Mouse (Mus musculus): ENCODE results near the gene Ifngr1. TPM values are rescaled to one million over a fixed set of nuclear protein-coding genes. Genes with fewer than 3 reads are reported as not detected.

Ifngr1 gene
- polyA plus RNA-seq, 1 experiment: 15.6 TPM

GRCm38 (mm10) chr10:19638851-19639250, 47.1 kb downstream of the Ifngr1 start:
- Histone ChIP-seq H3ac (ENCODE audit: control insufficient read depth, insufficient read length) (no peak overlapping the region), H3K27me3 (ENCODE audit: control insufficient read depth, insufficient read depth, insufficient read length) (no peaks in the 10 kb centered on the region), H3K79me2 (ENCODE audit: control insufficient read depth, insufficient read depth) (no peaks in the 10 kb centered on the region), H3K4me3 (no peak overlapping the region), H3K4me2 (ENCODE audit: low read depth) (no peak overlapping the region), H3K36me3 (ENCODE audit: control insufficient read depth, insufficient read depth) (no peaks in the 10 kb centered on the region)
- TF ChIP-seq REST (IDR thresholded peaks at IDR 0.05; ENCODE audit: insufficient read depth, insufficient read length) (no peak), TCF12 (IDR thresholded peaks at IDR 0.05; ENCODE audit: insufficient read depth, poor library complexity, severe bottlenecking) (no peak), MYOD1 (IDR thresholded peaks at IDR 0.05; ENCODE audit: control insufficient read depth in 1 of 3, insufficient read length in 2 of 3, low read depth in 2 of 3) (no peak), POLR2AphosphoS2 (IDR thresholded peaks at IDR 0.05; ENCODE audit: insufficient read length, low read depth) (no peak), E2F4 (IDR thresholded peaks at IDR 0.05; ENCODE audit: insufficient read depth) (no peak), MYOG (IDR thresholded peaks at IDR 0.05; ENCODE audit: control insufficient read depth in 1 of 3, insufficient read depth in 1 of 3, insufficient read length in 2 of 3, low read depth in 2 of 3) (no peak), SRF (IDR thresholded peaks at IDR 0.05; ENCODE audit: control insufficient read depth, insufficient read length, low read depth) (no peak), POLR2A (IDR thresholded peaks at IDR 0.05; ENCODE audit: insufficient read length, low read depth) (no peak), CEBPB (IDR thresholded peaks at IDR 0.05; ENCODE audit: insufficient read depth, poor library complexity, severe bottlenecking) (no peak), MAX (IDR thresholded peaks at IDR 0.05; ENCODE audit: low read depth) (no peak), TCF3 (IDR thresholded peaks at IDR 0.05; ENCODE audit: insufficient read length, low read depth) (no peak), USF1 (IDR thresholded peaks at IDR 0.05; ENCODE audit: low read depth) (no peak)

GRCm38 (mm10) chr10:19639630-19640029, 47.9 kb downstream of the Ifngr1 start:
- TF ChIP-seq REST (IDR thresholded peaks at IDR 0.05; ENCODE audit: insufficient read depth, insufficient read length) (no peak), POLR2A (IDR thresholded peaks at IDR 0.05; ENCODE audit: insufficient read length, low read depth) (no peak), TCF12 (IDR thresholded peaks at IDR 0.05; ENCODE audit: insufficient read depth, poor library complexity, severe bottlenecking) (no peak), MAX (IDR thresholded peaks at IDR 0.05; ENCODE audit: low read depth) (no peak), TCF3 (IDR thresholded peaks at IDR 0.05; ENCODE audit: insufficient read length, low read depth) (no peak), CEBPB (IDR thresholded peaks at IDR 0.05; ENCODE audit: insufficient read depth, poor library complexity, severe bottlenecking) (no peak), SRF (IDR thresholded peaks at IDR 0.05; ENCODE audit: control insufficient read depth, insufficient read length, low read depth) (no peak), USF1 (IDR thresholded peaks at IDR 0.05; ENCODE audit: low read depth) (no peak), E2F4 (IDR thresholded peaks at IDR 0.05; ENCODE audit: insufficient read depth) (no peak), MYOD1 (IDR thresholded peaks at IDR 0.05; ENCODE audit: control insufficient read depth in 1 of 3, insufficient read length in 2 of 3, low read depth in 2 of 3) (no peak), POLR2AphosphoS2 (IDR thresholded peaks at IDR 0.05; ENCODE audit: insufficient read length, low read depth) (no peak), MYOG (IDR thresholded peaks at IDR 0.05; ENCODE audit: control insufficient read depth in 1 of 3, insufficient read depth in 1 of 3, insufficient read length in 2 of 3, low read depth in 2 of 3) (no peak)
- Histone ChIP-seq H3K79me2 (ENCODE audit: control insufficient read depth, insufficient read depth) (no peaks in the 10 kb centered on the region), H3K27me3 (ENCODE audit: control insufficient read depth, insufficient read depth, insufficient read length) (no peaks in the 10 kb centered on the region), H3K36me3 (ENCODE audit: control insufficient read depth, insufficient read depth) (no peaks in the 10 kb centered on the region), H3ac (ENCODE audit: control insufficient read depth, insufficient read length) (no peak overlapping the region), H3K4me2 (ENCODE audit: low read depth) (no peak overlapping the region), H3K4me3 (no peak overlapping the region)

GRCm38 (mm10) chr10:19645119-19645518, 53.4 kb downstream of the Ifngr1 start:
- Histone ChIP-seq H3K4me3 (no peak overlapping the region), H3K36me3 (ENCODE audit: control insufficient read depth, insufficient read depth) (no peaks in the 10 kb centered on the region), H3K4me2 (ENCODE audit: low read depth) (no peak overlapping the region), H3ac (ENCODE audit: control insufficient read depth, insufficient read length) (no peak overlapping the region), H3K79me2 (ENCODE audit: control insufficient read depth, insufficient read depth) (no peaks in the 10 kb centered on the region), H3K27me3 (ENCODE audit: control insufficient read depth, insufficient read depth, insufficient read length) (no peaks in the 10 kb centered on the region)
- no peak for TF ChIP-seq POLR2AphosphoS2 (IDR thresholded peaks at IDR 0.05; ENCODE audit: insufficient read length, low read depth)
- no peak for TF ChIP-seq CEBPB (IDR thresholded peaks at IDR 0.05; ENCODE audit: insufficient read depth, poor library complexity, severe bottlenecking)
- no peak for TF ChIP-seq TCF3 (IDR thresholded peaks at IDR 0.05; ENCODE audit: insufficient read length, low read depth)
- no peak for TF ChIP-seq USF1 (IDR thresholded peaks at IDR 0.05; ENCODE audit: low read depth)
- no peak for TF ChIP-seq MYOD1 (IDR thresholded peaks at IDR 0.05; ENCODE audit: control insufficient read depth in 1 of 3, insufficient read length in 2 of 3, low read depth in 2 of 3)
- no peak for TF ChIP-seq TCF12 (IDR thresholded peaks at IDR 0.05; ENCODE audit: insufficient read depth, poor library complexity, severe bottlenecking)
- TF ChIP-seq MAX (IDR thresholded peaks at IDR 0.05; ENCODE audit: low read depth): no peak
- no peak for TF ChIP-seq SRF (IDR thresholded peaks at IDR 0.05; ENCODE audit: control insufficient read depth, insufficient read length, low read depth)
- TF ChIP-seq REST (IDR thresholded peaks at IDR 0.05; ENCODE audit: insufficient read depth, insufficient read length): no peak

- TF ChIP-seq TCF3 (IDR thresholded peaks at IDR 0.05; ENCODE audit: insufficient read length, low read depth): no peak
- no peak for TF ChIP-seq E2F4 (IDR thresholded peaks at IDR 0.05; ENCODE audit: insufficient read depth)
- TF ChIP-seq TCF12 (IDR thresholded peaks at IDR 0.05; ENCODE audit: insufficient read depth, poor library complexity, severe bottlenecking): no peak
- no peak for TF ChIP-seq MYOG (IDR thresholded peaks at IDR 0.05; ENCODE audit: control insufficient read depth in 1 of 3, insufficient read depth in 1 of 3, insufficient read length in 2 of 3, low read depth in 2 of 3)
- no peak for TF ChIP-seq USF1 (IDR thresholded peaks at IDR 0.05; ENCODE audit: low read depth)
- TF ChIP-seq CEBPB (IDR thresholded peaks at IDR 0.05; ENCODE audit: insufficient read depth, poor library complexity, severe bottlenecking): no peak
- no peak for TF ChIP-seq MAX (IDR thresholded peaks at IDR 0.05; ENCODE audit: low read depth)
- TF ChIP-seq POLR2A (IDR thresholded peaks at IDR 0.05; ENCODE audit: insufficient read length, low read depth): no peak
- no peaks in the 10 kb centered on the region for H3K79me2 ChIP-seq (ENCODE audit: control insufficient read depth, insufficient read depth)
- H3ac ChIP-seq (ENCODE audit: control insufficient read depth, insufficient read length): no peak overlapping the region
- H3K4me3 ChIP-seq: no peak overlapping the region
- no peaks in the 10 kb centered on the region for H3K27me3 ChIP-seq (ENCODE audit: control insufficient read depth, insufficient read depth, insufficient read length)
- H3K36me3 ChIP-seq (ENCODE audit: control insufficient read depth, insufficient read depth): no peaks in the 10 kb centered on the region
- H3K4me2 ChIP-seq (ENCODE audit: low read depth): no peak overlapping the region
These were observed 65.7 kb downstream of the Ifngr1 start for GRCm38 (mm10) chr10:19657426-19657825.

Other genes with a start within 250 kb of the Ifngr1 start
- gene Olig3, start 235.4 kb upstream of the Ifngr1 start, polyA plus RNA-seq (2012; fragmentation: generic; extraction: Trizol): not detected
- not detected for gene Il22ra2, start 30.0 kb downstream of the Ifngr1 start, polyA plus RNA-seq (2012; fragmentation: generic; extraction: Trizol)
- not detected for gene Il20ra, start 120.6 kb downstream of the Ifngr1 start, polyA plus RNA-seq (2012; fragmentation: generic; extraction: Trizol)